Mouse (Mus musculus) Patski (cell line): ENCODE measurements around the gene Spag9. TPM values are rescaled to one million over a fixed set of nuclear protein-coding genes. Genes with fewer than 3 reads are reported as not detected.

Source experiments
- ATAC-seq: fragments of 100-300 bp; one replicate; pipeline ENCODE4 v1.8.0; 2021
- CTCF ChIA-PET: fragments of 350-600 bp; sonication (Branson Sonifier 250); formaldehyde crosslinking; loops from one replicate; lab custom pipeline; 2022; ENCODE audit warnings: inconsistent platforms; lab: Charles Lee
- POLR2A ChIA-PET: fragments of 350-600 bp; sonication (Branson Sonifier 250); formaldehyde crosslinking; loops from one replicate; lab custom pipeline; 2022; ENCODE audit warnings: antibody characterized with exemption, inconsistent platforms; lab: Charles Lee
- DNase-seq: peaks from one replicate; pipeline ENCODE4 v3.0.0-alpha.2; 2011; ENCODE audit warnings: low read depth, low spot score
- H3K27me3 ChIP-seq: fragments of 371-371 bp; one replicate; pipeline ENCODE4 v1.5.1; 2021
- CTCF ChIP-seq: fragments of 100-300 bp; IDR thresholded peaks from one replicate; pipeline ENCODE4 v1.5.1; 2021
- in situ Hi-C: fragments of 300-500 bp; cut with MboI; formaldehyde crosslinking; loops from 3 replicates; pipeline ENCODE4 v1.11.1; 2018; ENCODE audit warnings: low pct_unique_long_range_greater_than_20kb, mixed read lengths
- polyA plus RNA-seq: library from polyadenylated mRNA; unstranded; gene quantifications from one replicate; pipeline ENCODE4 v1.2.3, GENCODE M21; 2021

Spag9 gene
- polyA plus RNA-seq, 1 experiment from 2014 or later: 64.7 TPM

GRCm38 (mm10) chr11:94137326-94138061 lies 141.6 kb downstream of the Spag9 start:
- TF ChIP-seq CTCF: no peak
- CTCF ChIA-PET: no interaction called here
- POLR2A ChIA-PET: interaction anchor here (1.0 kb wide), 1 partner anchor 76 kb away, joined by 3 read pairs; no protein-coding TSS in a partner anchor

GRCm38 (mm10) chr11:94138411-94139231 lies 142.7 kb downstream of the Spag9 start:
- DNase-seq (no peak), ATAC-seq (no peak)
- POLR2A ChIA-PET: no interaction called here
- CTCF ChIA-PET: no interaction called here
- in situ Hi-C loops: no loop called here
- TF ChIP-seq CTCF: no peak
- no peaks in the 10 kb centered on the region for H3K27me3 ChIP-seq

More at GRCm38 (mm10) chr11:94137326-94138061, 141.6 kb downstream of the Spag9 start:
- in situ Hi-C loops: no loop called here
- ATAC-seq (peak; percentile 15), DNase-seq (no peak)
- H3K27me3 ChIP-seq: no peaks in the 10 kb centered on the region

- in situ Hi-C loops: no loop called here
- ChIA-PET POLR2A (no interaction called here), CTCF (no interaction called here)
- TF ChIP-seq CTCF: no peak
- no peaks in the 10 kb centered on the region for H3K27me3 ChIP-seq
- ATAC-seq (no peak), DNase-seq (no peak)
Measured at GRCm38 (mm10) chr11:94139232-94139620, 143.3 kb downstream of the Spag9 start.

- in situ Hi-C loops: no loop called here
- no peak for ATAC-seq
- DNase-seq: no peak
- CTCF ChIA-PET: no interaction called here
- POLR2A ChIA-PET: interaction anchor here (2.2 kb wide), 1 partner anchor 71 kb away, joined by 7 read pairs; the partner anchor contains the start of gene Tob1
- H3K27me3 ChIP-seq: no peaks in the 10 kb centered on the region
- no peak for TF ChIP-seq CTCF
Measured at GRCm38 (mm10) chr11:94140540-94140939, 144.6 kb downstream of the Spag9 start.

DNA sequence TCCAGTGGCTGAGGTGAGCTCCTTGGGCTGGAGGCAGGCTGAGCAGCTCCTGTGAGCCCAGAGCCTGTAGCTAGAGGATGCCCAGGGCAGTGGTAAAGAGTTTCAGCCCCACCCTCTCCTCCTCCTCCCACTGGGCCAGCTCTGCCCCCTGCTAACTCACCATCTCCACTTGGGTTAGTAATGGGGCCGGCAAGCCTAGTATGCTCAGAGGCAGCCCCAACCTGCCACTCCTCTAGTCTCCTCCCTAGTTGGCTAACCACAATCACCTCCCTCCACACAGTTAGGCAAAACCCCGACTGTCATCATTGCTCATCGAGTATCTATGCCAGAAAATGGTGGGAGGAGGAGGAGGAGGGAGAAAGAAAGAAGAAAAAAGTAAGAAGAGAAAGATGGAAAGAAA lies 145.7 kb downstream of the Spag9 start:
- H3K27me3 ChIP-seq: no peaks in the 10 kb centered on the region
- POLR2A ChIA-PET: interaction anchor here (1.0 to 2.2 kb wide), 2 partner anchors 9 to 70 kb away, joined by 3 to 7 read pairs; partner anchors contain the start of gene Tob1
- in situ Hi-C loops: no loop called here
- no peak for DNase-seq
- TF ChIP-seq CTCF: no peak
- ATAC-seq: no peak
- CTCF ChIA-PET: no interaction called here

DNA sequence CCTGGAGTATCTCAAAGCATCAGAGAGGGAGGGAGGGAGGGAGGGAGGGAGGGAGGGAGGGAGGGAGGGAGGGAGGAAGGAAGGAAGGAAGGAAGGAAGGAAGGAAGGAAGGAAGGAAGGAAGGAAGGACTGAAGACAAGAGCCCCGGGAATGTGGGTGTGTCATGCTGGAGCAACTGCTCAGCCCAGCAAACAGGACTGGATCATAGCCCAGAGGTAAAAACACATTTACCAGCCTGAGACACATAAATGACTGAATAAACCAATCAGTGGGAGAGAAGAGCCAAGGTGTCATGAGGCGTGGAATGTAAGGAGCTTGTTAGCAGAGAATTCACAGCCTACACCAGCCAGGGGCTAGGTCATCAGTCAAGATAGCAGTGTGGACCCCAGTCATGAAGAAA lies 147.4 kb downstream of the Spag9 start:
- POLR2A ChIA-PET: interaction anchor here (0.6 kb wide), 1 partner anchor 17 kb away, joined by 3 read pairs; no protein-coding TSS in a partner anchor
- no peak for ATAC-seq
- in situ Hi-C loops: no loop called here
- CTCF ChIA-PET: interaction anchor here (2.4 kb wide), 1 partner anchor 9 kb away, joined by 14 read pairs; no protein-coding TSS in a partner anchor
- no peaks in the 10 kb centered on the region for H3K27me3 ChIP-seq
- no peak for DNase-seq
- TF ChIP-seq CTCF: no peak

DNA sequence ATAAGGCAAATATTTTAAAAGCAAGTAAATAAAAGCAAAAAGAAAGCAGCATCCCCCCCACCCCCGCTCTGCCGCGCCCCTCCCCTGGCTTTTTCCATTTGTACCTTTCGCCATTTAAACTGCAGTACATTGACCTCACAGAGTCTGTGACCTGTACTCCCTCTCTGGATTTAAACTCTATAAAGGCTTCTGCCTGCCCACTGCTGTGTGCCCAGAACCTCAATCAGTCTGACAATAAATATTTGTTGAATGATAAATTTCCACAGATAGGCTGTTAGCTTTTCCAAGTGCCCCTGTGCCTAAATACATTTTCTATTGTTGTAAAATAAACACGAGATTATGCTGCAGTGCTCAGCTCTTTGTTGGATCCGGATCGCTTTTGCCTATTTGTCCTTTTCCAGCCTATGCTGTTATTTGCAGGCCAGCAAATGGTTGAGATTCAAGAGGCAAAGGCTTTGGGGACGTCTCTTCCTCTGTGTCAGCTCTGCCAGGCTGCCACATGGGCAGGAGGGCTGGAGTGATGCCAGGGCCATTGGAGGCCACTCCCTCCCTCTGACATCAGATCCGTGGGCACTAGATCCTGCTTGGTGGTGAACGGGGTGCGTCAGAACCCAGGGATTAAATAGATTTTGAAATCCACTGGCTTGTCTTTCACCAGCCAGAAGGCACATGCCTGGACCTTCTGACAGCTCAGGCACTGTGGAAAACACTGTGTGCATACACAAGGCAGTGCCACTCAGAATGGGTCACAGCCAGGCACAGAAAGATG lies 149.1 kb downstream of the Spag9 start:
- ChIA-PET POLR2A (interaction anchor here (1.0 to 1.8 kb wide), 3 partner anchors 11 to 71 kb away, joined by 4 read pairs; no protein-coding TSS in a partner anchor), CTCF (interaction anchor here (2.4 kb wide), 1 partner anchor 11 kb away, joined by 14 read pairs; no protein-coding TSS in a partner anchor)
- in situ Hi-C loops: no loop called here
- no peaks in the 10 kb centered on the region for H3K27me3 ChIP-seq
- peak; percentile 77 for ATAC-seq
- no peak for TF ChIP-seq CTCF
- DNase-seq: peak; percentile 63

GRCm38 (mm10) chr11:94146049-94146605 lies 150.2 kb downstream of the Spag9 start:
- no peak for ATAC-seq
- POLR2A ChIA-PET: no interaction called here
- in situ Hi-C loops: no loop called here
- CTCF ChIA-PET: no interaction called here
- TF ChIP-seq CTCF: no peak
- no peak for DNase-seq
- no peaks in the 10 kb centered on the region for H3K27me3 ChIP-seq

- ChIA-PET POLR2A (no interaction called here), CTCF (no interaction called here)
- no peaks in the 10 kb centered on the region for H3K27me3 ChIP-seq
- in situ Hi-C loops: no loop called here
- no peak for DNase-seq
- no peak for TF ChIP-seq CTCF
- no peak for ATAC-seq
Measured at GRCm38 (mm10) chr11:94146733-94147485, 151.0 kb downstream of the Spag9 start.
